Mouse (Mus musculus) 3T3-L1 (cell line): ENCODE measurements around the gene Olfr1500.
"Not testable (repeated sequence)": the region's sequence is repeated elsewhere in the genome, so short reads cannot be mapped to it uniquely, and the experiment has no call there.

ENCODE experiments used
- DNase-seq: peaks from one replicate; pipeline ENCODE4 v3.0.0-alpha.2; 2015; ENCODE audit warnings: low read depth, low spot score

Olfr1500 gene

GRCm38 (mm10) chr19:13830388-13830787 lies at the start of gene Olfr1500:
TSS of gene Olfr1500 (minus strand) at chr19:13830488.
- DNase-seq, result no peak

- DNase-seq, result no peak
Observed at GRCm38 (mm10) chr19:13861495-13861894, 31.2 kb upstream of the Olfr1500 start, which contains the start of gene Olfr1502. TSS of gene Olfr1502 (plus strand) at chr19:13861795.

GRCm38 (mm10) chr19:13850592-13850991 lies 20.3 kb upstream of the Olfr1500 start, which contains the start of gene Olfr1501:
TSS of gene Olfr1501 (minus strand) at chr19:13850692.
- not testable (repeated sequence) for DNase-seq

DNA sequence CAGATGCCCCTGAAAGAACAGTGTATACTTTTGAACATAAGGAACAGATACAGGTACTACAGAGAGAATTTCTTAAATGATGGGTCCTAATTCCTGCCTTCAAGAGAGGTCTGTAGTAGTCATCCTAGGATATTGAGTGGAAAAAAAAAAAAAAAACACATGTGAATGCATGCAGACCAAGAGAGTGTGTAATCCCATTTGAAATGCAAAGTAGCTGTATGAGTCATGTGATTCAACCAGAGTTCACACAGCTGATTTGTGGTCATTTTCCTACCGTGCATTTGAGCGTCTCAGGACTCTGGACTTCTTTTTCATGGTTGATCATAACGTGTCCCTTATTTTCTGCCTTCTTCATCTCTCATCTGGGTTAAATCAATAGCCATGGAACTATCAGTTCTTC lies 1.8 kb downstream of the Olfr1500 start:
- no peak for DNase-seq

GRCm38 (mm10) chr19:13820847-13821246 lies 9.4 kb downstream of the Olfr1500 start:
- no peak for DNase-seq

GRCm38 (mm10) chr19:13819347-13819746 lies 10.9 kb downstream of the Olfr1500 start, which contains the start of gene Olfr1499:
TSS of gene Olfr1499 (minus strand) at chr19:13819447.
- DNase-seq, result no peak

- DNase-seq, result peak; percentile 63
Observed at GRCm38 (mm10) chr19:13818827-13819226, 11.5 kb downstream of the Olfr1500 start.

- DNase-seq, result peak; percentile 8
Observed at GRCm38 (mm10) chr19:13812823-13813222, 17.5 kb downstream of the Olfr1500 start.

- DNase-seq, result not testable (repeated sequence)
Observed at GRCm38 (mm10) chr19:13805486-13805885, 24.8 kb downstream of the Olfr1500 start.

- no peak for DNase-seq
Observed at GRCm38 (mm10) chr19:13798102-13798501, 32.2 kb downstream of the Olfr1500 start, which contains the start of gene Olfr1497. TSS of gene Olfr1497 (minus strand) at chr19:13798202.

DNA sequence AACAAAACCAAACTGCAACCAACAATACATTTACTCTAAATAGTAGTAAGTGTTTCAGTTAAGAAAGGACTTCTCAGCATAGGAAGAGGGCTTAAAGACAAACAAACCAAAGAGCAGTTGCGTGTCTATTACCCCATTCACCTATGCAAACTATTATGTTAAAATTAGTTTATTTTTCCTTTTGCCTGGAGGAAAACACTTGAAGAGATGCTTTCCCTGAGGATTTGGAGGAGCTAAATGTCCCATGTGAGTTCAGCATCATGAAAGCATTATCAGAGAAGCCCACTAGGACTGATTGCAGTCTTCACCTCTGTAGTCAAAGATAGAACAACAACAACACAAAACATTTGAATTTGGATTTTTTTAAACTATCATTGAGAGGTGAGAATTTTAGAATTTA lies 52.7 kb downstream of the Olfr1500 start, which contains the start of gene Olfr1496:
Gene Olfr1496 (plus strand): TSS at position 301 of the 400 bp plus-strand sequence.
- no peak for DNase-seq
